Mouse (Mus musculus): Measurements from ENCODE around the gene Sde2. TPM values are rescaled to one million over a fixed set of nuclear protein-coding genes. Genes with fewer than 3 reads are reported as not detected.

Sde2 gene
- polyA plus RNA-seq, 1 experiment from 2014 or later = 39.0 TPM

- no peaks in the 10 kb centered on the region for H3K27me3 ChIP-seq
- peaks cover 21% of the 10 kb centered on the region for H3K4me1 ChIP-seq
- H3K4me2 ChIP-seq = peak overlapping the region; percentile 81
- 44% methylated on average over 10 of the region's 10 CpGs for WGBS
- H3K36me3 ChIP-seq (replicated peaks) = peaks cover 28% of the 10 kb centered on the region
- peak overlapping the region; percentile 84 for H3K4me3 ChIP-seq (replicated peaks)
- peak; percentile 3; the same call in 1 of the 2 replicates for ATAC-seq (ENCODE audit: low FRiP score)
- H3K9me3 ChIP-seq = no peaks in the 10 kb centered on the region
- peak overlapping the region; percentile 62; the same call in 1 of the 2 replicates for H3K27ac ChIP-seq
- H3K9ac ChIP-seq = peak overlapping the region; percentile 36; the same call in 1 of the 2 replicates
Measured at GRCm38 (mm10) chr1:180903666-180904038, 52.7 kb downstream of the Sde2 start.

GRCm38 (mm10) chr1:180904039-180904814, 53.3 kb downstream of the Sde2 start, which contains the start of gene Pycr2:
Gene Pycr2 (plus strand): TSS chr1:180904293.
- H3K4me1 ChIP-seq = peaks cover 21% of the 10 kb centered on the region
- H3K27me3 ChIP-seq = no peaks in the 10 kb centered on the region
- peak; percentile 100 for ATAC-seq (ENCODE audit: low FRiP score)
- peak within 1 kb of the TSS; percentile 81 for H3K4me2 ChIP-seq
- H3K9ac ChIP-seq = peak within 1 kb of the TSS; percentile 86
- H3K4me3 ChIP-seq (replicated peaks) = peak within 1 kb of the TSS; percentile 84
- H3K27ac ChIP-seq = peak within 1 kb of the TSS; percentile 84
- H3K9me3 ChIP-seq = no peaks in the 10 kb centered on the region
- under 1% methylated on average over 52 of the region's 52 CpGs for WGBS
- peaks cover 34% of the 10 kb centered on the region for H3K36me3 ChIP-seq (replicated peaks)

GRCm38 (mm10) chr1:180904815-180905080, 53.8 kb downstream of the Sde2 start:
- Histone ChIP-seq H3K27ac (no peak overlapping the region), H3K4me2 (peak overlapping the region; percentile 81), H3K36me3 (replicated peaks) (peaks cover 34% of the 10 kb centered on the region), H3K4me3 (replicated peaks) (peak overlapping the region; percentile 84), H3K9ac (peak overlapping the region; percentile 86), H3K4me1 (peaks cover 21% of the 10 kb centered on the region), H3K27me3 (no peaks in the 10 kb centered on the region), H3K9me3 (no peaks in the 10 kb centered on the region)
- ATAC-seq (ENCODE audit: low FRiP score) = no peak
- 4% methylated on average over 5 of the region's 5 CpGs for WGBS

GRCm38 (mm10) chr1:180905307-180905706, 54.4 kb downstream of the Sde2 start:
- H3K9me3 ChIP-seq = no peaks in the 10 kb centered on the region
- peaks cover 21% of the 10 kb centered on the region for H3K4me1 ChIP-seq
- WGBS = 66% methylated on average over 6 of the region's 6 CpGs
- H3K4me3 ChIP-seq (replicated peaks) = peak overlapping the region; percentile 84
- peaks cover 34% of the 10 kb centered on the region for H3K36me3 ChIP-seq (replicated peaks)
- H3K9ac ChIP-seq = peak overlapping the region; percentile 86
- H3K27ac ChIP-seq = no peak overlapping the region
- ATAC-seq (ENCODE audit: low FRiP score) = no peak
- H3K27me3 ChIP-seq = no peaks in the 10 kb centered on the region
- H3K4me2 ChIP-seq = peak overlapping the region; percentile 81

- H3K9me3 ChIP-seq = no peaks in the 10 kb centered on the region
- H3K4me2 ChIP-seq = peak overlapping the region; percentile 81
- ATAC-seq (ENCODE audit: low FRiP score) = no peak
- H3K9ac ChIP-seq = 0 out of 2 replicates have a peak overlapping the region, but pooled peaks have one; percentile 86
- whole genome bisulfite sequencing = 95% methylated on average over 17 of the region's 17 CpGs
- no peak overlapping the region for H3K27ac ChIP-seq
- peaks cover 21% of the 10 kb centered on the region for H3K4me1 ChIP-seq
- peaks cover 34% of the 10 kb centered on the region for H3K36me3 ChIP-seq (replicated peaks)
- 0 out of 2 replicates have a peak, but pooled peaks cover 2% of the 10 kb centered on the region for H3K27me3 ChIP-seq
- no peak overlapping the region for H3K4me3 ChIP-seq (replicated peaks)
Measured at GRCm38 (mm10) chr1:180905876-180906275, 54.9 kb downstream of the Sde2 start.

- Histone ChIP-seq H3K27ac (no peak overlapping the region), H3K4me2 (no peak overlapping the region), H3K9me3 (no peaks in the 10 kb centered on the region), H3K4me3 (replicated peaks) (no peak overlapping the region), H3K9ac (no peak overlapping the region), H3K4me1 (peaks cover 21% of the 10 kb centered on the region), H3K27me3 (0 out of 2 replicates have a peak, but pooled peaks cover 2% of the 10 kb centered on the region), H3K36me3 (replicated peaks) (peaks cover 34% of the 10 kb centered on the region)
- no peak for ATAC-seq (ENCODE audit: low FRiP score)
- 93% methylated on average over 24 of the region's 24 CpGs for WGBS
Measured at GRCm38 (mm10) chr1:180906461-180907147, 55.7 kb downstream of the Sde2 start.

- H3K4me1 ChIP-seq = peaks cover 4% of the 10 kb centered on the region
- no peak overlapping the region for H3K4me3 ChIP-seq (replicated peaks)
- ATAC-seq (ENCODE audit: low FRiP score) = no peak
- H3K27me3 ChIP-seq = 0 out of 2 replicates have a peak, but pooled peaks cover 2% of the 10 kb centered on the region
- no peak overlapping the region for H3K27ac ChIP-seq
- H3K9ac ChIP-seq = no peak overlapping the region
- peaks cover 29% of the 10 kb centered on the region for H3K36me3 ChIP-seq (replicated peaks)
- 52% methylated on average over 8 of the region's 8 CpGs for WGBS
- H3K4me2 ChIP-seq = no peak overlapping the region; the same call in 1 of the 2 replicates
- no peaks in the 10 kb centered on the region for H3K9me3 ChIP-seq
Measured at GRCm38 (mm10) chr1:180911138-180911537, 60.2 kb downstream of the Sde2 start.

- Histone ChIP-seq H3K4me2 (no peak overlapping the region; the same call in none of the 2 replicates), H3K27me3 (0 out of 2 replicates have a peak, but pooled peaks cover 2% of the 10 kb centered on the region), H3K9me3 (no peaks in the 10 kb centered on the region), H3K27ac (no peak overlapping the region), H3K4me3 (replicated peaks) (no peak overlapping the region), H3K9ac (no peak overlapping the region), H3K36me3 (replicated peaks) (peaks cover 23% of the 10 kb centered on the region), H3K4me1 (no peaks in the 10 kb centered on the region)
- 62% methylated on average over 20 of the region's 20 CpGs for WGBS
- no peak for ATAC-seq (ENCODE audit: low FRiP score)
Measured at GRCm38 (mm10) chr1:180911653-180912287, 60.8 kb downstream of the Sde2 start.

- peaks cover 14% of the 10 kb centered on the region for H3K36me3 ChIP-seq (replicated peaks)
- no peak overlapping the region for H3K27ac ChIP-seq
- no peak overlapping the region for H3K9ac ChIP-seq
- no peaks in the 10 kb centered on the region for H3K9me3 ChIP-seq
- no peak overlapping the region for H3K4me2 ChIP-seq
- H3K4me1 ChIP-seq = no peaks in the 10 kb centered on the region
- WGBS = 86% methylated on average over 5 of the region's 5 CpGs
- no peak for ATAC-seq (ENCODE audit: low FRiP score)
- 0 out of 2 replicates have a peak, but pooled peaks cover 2% of the 10 kb centered on the region for H3K27me3 ChIP-seq
- H3K4me3 ChIP-seq (replicated peaks) = no peak overlapping the region
Measured at GRCm38 (mm10) chr1:180912792-180913191, 61.9 kb downstream of the Sde2 start.

- no peak overlapping the region for H3K4me3 ChIP-seq (replicated peaks)
Measured at GRCm38 (mm10) chr1:180913797-180914196, 62.9 kb downstream of the Sde2 start.

GRCm38 (mm10) chr1:180916425-180916824, 65.5 kb downstream of the Sde2 start:
- WGBS = 92% methylated on average over 11 of the region's 11 CpGs
- Histone ChIP-seq H3K36me3 (replicated peaks) (no peaks in the 10 kb centered on the region), H3K4me1 (0 out of 2 replicates have a peak, but pooled peaks cover 4% of the 10 kb centered on the region), H3K4me2 (no peak overlapping the region), H3K9ac (no peak overlapping the region), H3K4me3 (replicated peaks) (no peak overlapping the region), H3K9me3 (no peaks in the 10 kb centered on the region), H3K27ac (no peak overlapping the region), H3K27me3 (no peaks in the 10 kb centered on the region)
- ATAC-seq (ENCODE audit: low FRiP score) = no peak

More at GRCm38 (mm10) chr1:180913797-180914196, 62.9 kb downstream of the Sde2 start:
- Histone ChIP-seq H3K9me3 (no peaks in the 10 kb centered on the region), H3K4me2 (no peak overlapping the region), H3K9ac (no peak overlapping the region), H3K27ac (no peak overlapping the region), H3K27me3 (0 out of 2 replicates have a peak, but pooled peaks cover 2% of the 10 kb centered on the region), H3K36me3 (replicated peaks) (0 out of 2 replicates have a peak, but pooled peaks cover 4% of the 10 kb centered on the region), H3K4me1 (0 out of 2 replicates have a peak, but pooled peaks cover under 1% of the 10 kb centered on the region)
- no peak for ATAC-seq (ENCODE audit: low FRiP score)
- WGBS = 66% methylated on average over 4 of the region's 4 CpGs

GRCm38 (mm10) chr1:180917053-180917452, 66.1 kb downstream of the Sde2 start:
- Histone ChIP-seq H3K4me3 (replicated peaks) (no peak overlapping the region), H3K36me3 (replicated peaks) (no peaks in the 10 kb centered on the region), H3K9ac (no peak overlapping the region), H3K27ac (no peak overlapping the region), H3K9me3 (no peaks in the 10 kb centered on the region), H3K4me2 (no peak overlapping the region), H3K27me3 (no peaks in the 10 kb centered on the region), H3K4me1 (0 out of 2 replicates have a peak, but pooled peaks cover 4% of the 10 kb centered on the region)
- 75% methylated on average over 1 of the region's 1 CpGs for WGBS
- ATAC-seq (ENCODE audit: low FRiP score) = no peak
